Mouse (Mus musculus): ENCODE results near the gene Vmn2r89. TPM values are rescaled to one million over a fixed set of nuclear protein-coding genes. Genes with fewer than 3 reads are reported as not detected.
"Not testable (repeated sequence)": the region's sequence is repeated elsewhere in the genome, so short reads cannot be mapped to it uniquely, and the experiment has no call there.

Gene Vmn2r89
- total RNA-seq (2015) (not detected in 2 replicates), total RNA-seq (2017) (not detected in 2 replicates)

GRCm38 (mm10) chr14:51451557-51451956 lies at the start of gene Vmn2r89:
Gene Vmn2r89, plus strand, starts transcription at chr14:51451857.
- not testable (repeated sequence) for ATAC-seq (ENCODE audit: poor library complexity, severe bottlenecking)

- no peak for ATAC-seq (ENCODE audit: poor library complexity, severe bottlenecking)
Measured at GRCm38 (mm10) chr14:51410520-51410919, 41.1 kb upstream of the Vmn2r89 start, which contains the start of gene Vmn2r88. Gene Vmn2r88, plus strand, starts transcription at chr14:51410820.

- ATAC-seq (ENCODE audit: poor library complexity, severe bottlenecking), result no peak
Measured at GRCm38 (mm10) chr14:51423885-51424284, 27.8 kb upstream of the Vmn2r89 start.

GRCm38 (mm10) chr14:51430138-51430537 lies 21.5 kb upstream of the Vmn2r89 start:
- not testable (repeated sequence) for ATAC-seq (ENCODE audit: poor library complexity, severe bottlenecking)

- ATAC-seq (ENCODE audit: poor library complexity, severe bottlenecking), result no peak
Measured at GRCm38 (mm10) chr14:51434546-51434945, 17.1 kb upstream of the Vmn2r89 start.

- ATAC-seq (ENCODE audit: poor library complexity, severe bottlenecking), result no peak
Measured at GRCm38 (mm10) chr14:51435020-51435419, 16.6 kb upstream of the Vmn2r89 start.

GRCm38 (mm10) chr14:51438955-51439354 lies 12.7 kb upstream of the Vmn2r89 start:
- ATAC-seq (ENCODE audit: poor library complexity, severe bottlenecking), result no peak

GRCm38 (mm10) chr14:51480278-51480677 lies 28.6 kb downstream of the Vmn2r89 start:
- ATAC-seq (ENCODE audit: poor library complexity, severe bottlenecking), result not testable (repeated sequence)

- not testable (repeated sequence) for ATAC-seq (ENCODE audit: poor library complexity, severe bottlenecking)
Measured at GRCm38 (mm10) chr14:51481332-51482015, 29.8 kb downstream of the Vmn2r89 start.

- no peak for ATAC-seq (ENCODE audit: poor library complexity, severe bottlenecking)
Measured at GRCm38 (mm10) chr14:51482051-51482715, 30.5 kb downstream of the Vmn2r89 start.

GRCm38 (mm10) chr14:51482971-51483381 lies 31.3 kb downstream of the Vmn2r89 start:
- ATAC-seq (ENCODE audit: poor library complexity, severe bottlenecking), result not testable (repeated sequence)

GRCm38 (mm10) chr14:51483671-51484070 lies 32.0 kb downstream of the Vmn2r89 start:
- no peak for ATAC-seq (ENCODE audit: poor library complexity, severe bottlenecking)

GRCm38 (mm10) chr14:51486111-51486510 lies 34.5 kb downstream of the Vmn2r89 start:
- no peak for ATAC-seq (ENCODE audit: poor library complexity, severe bottlenecking)

GRCm38 (mm10) chr14:51495781-51496180 lies 44.1 kb downstream of the Vmn2r89 start:
- ATAC-seq (ENCODE audit: poor library complexity, severe bottlenecking), result no peak

- no peak for ATAC-seq (ENCODE audit: poor library complexity, severe bottlenecking)
Measured at GRCm38 (mm10) chr14:51496955-51497354, 45.3 kb downstream of the Vmn2r89 start.

- ATAC-seq (ENCODE audit: poor library complexity, severe bottlenecking), result no peak
Measured at GRCm38 (mm10) chr14:51497958-51498357, 46.3 kb downstream of the Vmn2r89 start.

- no peak for ATAC-seq (ENCODE audit: poor library complexity, severe bottlenecking)
Measured at GRCm38 (mm10) chr14:51499707-51500275, 48.1 kb downstream of the Vmn2r89 start.

- no peak for ATAC-seq (ENCODE audit: poor library complexity, severe bottlenecking)
Measured at GRCm38 (mm10) chr14:51500461-51500860, 48.8 kb downstream of the Vmn2r89 start.

GRCm38 (mm10) chr14:51507416-51507815 lies 55.8 kb downstream of the Vmn2r89 start:
- ATAC-seq (ENCODE audit: poor library complexity, severe bottlenecking), result no peak
